Mouse (Mus musculus) layer of hippocampus, postnatal 14 days (tissue): ENCODE measurements around the gene Pik3r2. TPM values are rescaled to one million over a fixed set of nuclear protein-coding genes. Genes with fewer than 3 reads are reported as not detected.

Source experiments
- DNase-seq, 2 experiments: peaks; one replicate each; pipeline ENCODE4 v3.0.0; 2021 to 2022; ENCODE audit warnings: low spot score in 2 of 2, mixed read lengths in 1 of 2
- total RNA-seq, 2 experiments: library from RNA; stranded (reverse); gene quantifications; 2 replicates each; pipeline ENCODE4 v1.2.3; 2021

Pik3r2 gene
- total RNA-seq, 2 experiments from 2014 or later: 164 to 178 TPM

DNA sequence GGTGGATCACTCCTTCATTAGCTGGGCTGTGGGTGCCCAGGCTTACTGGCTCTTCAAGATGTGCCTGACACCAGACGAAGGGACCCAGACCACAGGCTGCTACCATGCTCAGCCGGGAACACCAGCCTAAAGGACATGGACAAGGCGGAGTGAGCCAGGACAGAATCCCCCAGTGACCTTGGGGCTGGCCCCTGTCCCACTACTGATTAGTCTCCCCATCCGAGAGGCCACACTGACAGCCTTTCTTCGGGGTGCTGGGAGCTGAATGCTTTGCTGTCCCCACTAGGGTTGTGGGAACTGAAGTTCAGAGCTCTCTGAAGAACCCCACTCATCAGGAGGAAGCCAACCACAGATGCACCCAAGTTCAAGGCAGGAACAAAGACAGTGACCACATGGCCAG is 1.3 kb downstream of the Pik3r2 start:
- DNase-seq: no peak

DNA sequence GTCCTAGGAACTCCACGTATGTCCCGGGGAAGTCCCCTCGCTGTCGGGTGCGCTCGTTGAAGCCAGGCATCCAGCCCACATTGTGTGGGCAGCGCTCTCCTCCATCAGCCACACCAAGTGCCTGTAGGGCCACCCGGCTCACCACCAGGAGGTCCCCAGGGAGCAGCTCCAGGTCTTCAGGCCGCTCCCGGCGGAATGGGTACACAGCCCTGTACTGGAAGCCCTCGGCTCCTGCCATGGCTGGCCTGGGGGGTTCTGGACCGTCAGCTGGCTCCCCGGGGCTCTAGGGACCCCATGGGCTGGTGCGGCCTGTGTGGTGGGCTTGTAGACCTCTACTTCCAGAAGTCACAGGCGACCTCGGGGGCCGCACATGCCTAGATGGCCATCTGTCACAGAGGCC is 1.8 kb downstream of the Pik3r2 start:
- no peak for DNase-seq

DNA sequence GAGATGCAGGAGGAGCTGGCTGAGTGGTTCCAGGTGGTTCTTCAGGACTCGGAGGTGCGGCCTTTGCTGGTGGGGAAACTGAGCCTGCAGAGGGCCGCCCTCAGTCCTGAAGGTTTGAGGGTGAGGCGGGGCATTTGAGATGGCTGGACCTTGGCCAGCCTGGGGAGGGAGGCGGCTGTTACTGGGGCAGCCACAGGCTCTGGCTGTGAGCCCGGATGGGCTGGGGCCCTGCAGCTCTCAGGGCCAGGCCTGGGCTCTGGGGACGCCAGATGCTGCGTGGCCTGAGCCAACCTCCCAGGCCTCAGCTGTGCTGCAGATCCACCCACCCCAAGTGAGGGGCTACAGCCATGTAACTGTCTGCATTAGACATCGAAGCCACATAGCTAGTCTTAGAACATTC is 2.7 kb downstream of the Pik3r2 start:
- peak in 1 of 2 experiments; percentile 82 for DNase-seq

DNA sequence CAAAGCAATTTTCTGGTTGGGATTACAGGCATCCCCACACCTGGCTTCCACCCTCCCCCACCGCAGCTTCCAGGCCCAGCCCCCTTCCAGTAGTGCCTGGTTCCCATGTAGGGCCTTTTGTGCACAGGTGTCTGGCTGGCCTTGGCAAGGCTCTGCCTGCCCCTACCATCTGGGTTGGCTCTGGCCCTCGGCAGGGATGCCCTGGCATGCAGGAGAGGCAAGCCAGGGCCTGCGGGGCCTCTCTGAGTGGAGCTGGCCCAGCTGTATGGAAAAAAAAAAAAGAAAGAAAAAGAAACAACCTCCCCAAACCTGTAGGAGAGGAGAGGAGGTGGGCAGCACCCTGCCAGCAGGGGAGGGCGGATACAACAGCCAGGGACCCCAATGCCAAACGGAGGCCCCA is 3.1 kb downstream of the Pik3r2 start:
- no peak for DNase-seq

DNA sequence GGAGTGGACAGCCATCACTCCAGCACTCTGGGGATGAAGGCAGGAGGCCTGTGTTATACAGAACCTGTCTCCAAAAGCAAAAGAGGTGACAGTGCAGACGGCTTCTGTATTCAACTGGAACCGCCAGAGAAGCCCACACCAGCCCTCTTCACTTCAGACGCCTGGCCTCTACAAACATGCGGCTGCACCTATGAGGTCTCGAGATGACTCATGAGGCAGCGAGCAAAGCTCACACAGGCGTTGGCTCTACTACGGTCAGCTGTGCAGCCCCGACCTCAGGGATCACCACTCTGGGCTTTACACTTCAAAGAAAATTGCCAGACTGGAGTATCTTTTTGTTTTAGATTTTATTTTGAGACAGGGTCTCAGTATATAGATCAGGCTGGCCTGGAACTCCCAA is 3.6 kb downstream of the Pik3r2 start:
- DNase-seq: no peak

DNA sequence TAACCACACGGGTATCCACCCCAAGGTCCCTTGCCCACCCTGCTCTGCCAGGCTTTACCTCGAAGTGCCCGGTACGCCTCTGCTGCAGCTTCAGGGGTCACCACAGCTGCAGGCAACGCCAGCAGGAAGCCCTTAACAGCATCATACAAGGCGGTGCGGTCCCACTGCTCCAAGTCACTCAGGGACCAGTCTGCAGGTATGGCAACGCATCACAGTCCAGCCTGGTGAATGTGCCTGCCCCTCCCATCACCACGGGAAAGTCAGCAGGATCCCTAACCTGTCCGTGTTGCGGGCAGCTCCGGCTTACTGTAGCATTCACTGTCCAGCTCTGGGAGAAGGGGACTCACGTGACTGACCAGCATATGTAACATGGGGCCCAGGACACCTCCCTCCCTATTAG is 4.4 kb downstream of the Pik3r2 start:
- no peak for DNase-seq

DNA sequence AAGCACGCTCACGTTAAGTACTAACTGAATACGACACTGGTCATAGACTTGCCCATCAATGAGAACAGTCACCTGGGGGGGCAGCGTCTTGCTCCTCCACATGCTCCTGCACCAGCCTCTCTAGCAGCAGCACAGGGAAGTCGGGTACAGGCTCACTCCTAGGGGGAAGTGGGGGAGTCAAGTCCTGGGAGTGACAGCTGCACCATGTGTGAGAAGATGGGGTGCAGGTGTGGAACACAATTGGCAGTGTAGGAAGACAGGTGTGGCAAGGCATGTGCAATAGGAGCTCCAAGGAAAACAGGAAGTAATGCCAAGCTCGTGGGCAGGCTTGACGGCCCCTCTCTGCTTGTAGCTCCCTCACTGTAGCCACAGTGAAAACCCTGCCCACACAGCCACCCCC is 5.3 kb downstream of the Pik3r2 start:
- DNase-seq: no peak

DNA sequence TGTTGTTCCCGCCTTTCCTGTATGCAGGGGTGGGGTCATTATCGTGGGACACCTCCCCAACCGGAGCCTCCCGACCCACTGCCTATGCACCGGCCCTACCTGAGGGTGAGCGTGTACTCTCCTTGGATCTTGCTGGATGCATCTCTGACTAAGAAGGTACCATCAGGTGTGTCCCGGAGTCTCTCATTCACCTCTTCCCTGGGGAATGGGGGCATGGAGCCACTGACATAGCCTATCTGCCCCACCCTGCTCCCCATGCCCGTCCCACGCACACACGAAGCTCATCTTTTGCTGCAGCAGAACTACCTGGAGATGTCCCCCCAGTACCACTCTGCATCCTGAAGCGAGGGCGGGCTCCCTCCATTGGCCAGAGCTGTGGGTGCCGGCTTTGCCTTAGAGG is 5.8 kb downstream of the Pik3r2 start:
- DNase-seq: no peak

DNA sequence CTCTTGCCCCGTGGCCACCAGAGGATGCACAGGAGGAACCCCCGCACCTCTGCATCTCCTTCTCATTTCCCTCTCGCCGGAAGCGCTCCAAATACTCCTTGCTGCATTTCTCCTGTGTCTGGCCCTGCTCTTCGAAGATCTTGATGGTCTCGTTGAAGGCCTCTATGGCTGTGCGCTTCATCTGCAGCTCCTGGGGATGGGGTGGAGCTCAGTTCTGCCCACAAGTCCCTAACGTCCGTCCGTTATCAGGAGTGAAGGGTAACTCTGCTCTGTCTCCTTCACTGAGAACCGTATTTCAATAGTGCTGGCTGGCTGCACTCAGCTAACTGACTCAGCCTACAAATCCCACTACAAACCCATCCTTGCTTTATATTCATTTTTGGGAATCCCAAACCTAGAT is 6.7 kb downstream of the Pik3r2 start:
- no peak for DNase-seq

DNA sequence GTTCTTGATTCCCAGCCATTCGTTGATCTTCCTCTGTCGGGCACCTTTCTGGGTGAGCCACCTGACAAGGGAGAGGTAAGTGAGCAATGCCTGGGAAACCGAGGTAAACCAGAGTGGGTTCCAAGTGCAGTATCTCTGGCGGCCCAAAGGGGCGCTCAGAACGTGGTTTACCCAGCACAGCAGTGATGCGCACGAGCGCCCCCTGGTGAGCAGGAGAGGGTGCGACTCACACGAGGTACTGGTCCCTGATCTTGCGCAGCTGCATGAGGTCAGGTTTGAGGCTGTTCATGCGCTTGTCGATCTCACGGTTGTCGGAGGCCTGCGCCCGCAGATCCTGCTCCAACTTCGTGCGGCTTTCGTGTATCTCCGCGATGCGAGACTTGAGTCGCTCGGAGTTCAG is 7.2 kb downstream of the Pik3r2 start:
- DNase-seq: peak; percentile 94 to 95

DNA sequence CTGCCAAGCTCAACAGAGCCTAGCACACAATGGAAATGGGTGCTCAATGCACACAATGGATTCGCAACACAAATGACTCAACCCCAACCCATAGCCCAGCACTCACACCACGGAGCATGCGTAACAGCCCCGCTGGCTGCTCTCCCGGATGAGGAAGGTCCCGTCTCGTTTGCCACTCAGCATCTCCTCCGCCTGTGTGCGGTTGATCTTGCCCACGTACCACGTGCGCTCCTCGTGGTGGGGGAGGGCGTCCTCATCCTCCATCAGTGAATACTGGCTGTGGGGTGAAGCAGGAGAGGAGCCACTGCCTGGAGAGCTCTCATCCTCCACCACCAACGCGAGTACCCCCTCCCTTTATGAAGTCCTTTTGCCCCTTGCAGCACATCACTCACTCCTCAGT is 7.6 kb downstream of the Pik3r2 start:
- no peak for DNase-seq

DNA sequence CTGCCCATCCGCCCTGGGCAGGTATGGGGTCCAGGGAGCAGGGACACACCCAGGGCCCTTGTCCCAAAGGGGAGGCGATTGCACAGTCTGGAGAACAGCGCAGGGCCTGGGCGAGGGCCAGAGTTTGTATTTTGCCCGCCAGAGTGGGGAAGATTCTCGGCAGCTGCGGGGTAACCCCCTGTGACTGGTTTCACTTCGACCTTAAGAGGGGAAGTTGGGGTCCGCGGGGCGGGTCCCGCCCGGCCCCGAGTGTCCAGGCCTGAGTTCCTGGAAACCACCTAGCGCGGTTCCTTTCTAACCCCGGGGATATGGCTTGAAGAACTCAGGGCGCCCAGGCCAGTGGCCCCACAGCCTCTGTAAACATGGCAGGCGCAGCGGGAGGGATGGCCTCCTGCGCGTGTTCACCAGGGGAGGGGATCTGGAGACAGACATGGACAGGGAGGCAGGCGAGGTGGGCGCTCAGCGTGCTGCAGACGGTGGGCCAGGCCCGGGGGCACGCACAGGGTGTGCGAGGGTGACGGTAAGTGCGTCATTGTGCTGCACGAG is 8.2 kb downstream of the Pik3r2 start:
- DNase-seq: no peak

DNA sequence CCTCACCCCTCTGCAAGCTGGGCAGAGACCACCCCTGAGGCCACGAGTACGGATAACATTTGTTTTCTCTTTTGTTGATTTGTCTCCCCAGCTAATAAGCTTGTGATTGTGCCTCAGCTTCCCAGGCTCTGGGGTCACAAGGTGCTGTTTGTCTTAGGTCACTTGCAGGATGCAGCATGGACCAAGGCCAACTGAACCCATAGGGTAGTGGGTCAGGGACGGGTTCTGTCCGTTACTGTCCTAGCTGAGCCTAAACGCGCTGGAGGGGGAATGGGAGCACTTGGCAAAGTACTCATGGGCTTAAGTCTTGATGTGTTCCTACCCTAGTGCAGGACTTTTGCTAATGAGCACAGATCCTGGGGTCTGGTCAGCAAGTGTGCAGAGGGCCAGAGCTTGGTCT is 9.0 kb downstream of the Pik3r2 start:
- no peak for DNase-seq

DNA sequence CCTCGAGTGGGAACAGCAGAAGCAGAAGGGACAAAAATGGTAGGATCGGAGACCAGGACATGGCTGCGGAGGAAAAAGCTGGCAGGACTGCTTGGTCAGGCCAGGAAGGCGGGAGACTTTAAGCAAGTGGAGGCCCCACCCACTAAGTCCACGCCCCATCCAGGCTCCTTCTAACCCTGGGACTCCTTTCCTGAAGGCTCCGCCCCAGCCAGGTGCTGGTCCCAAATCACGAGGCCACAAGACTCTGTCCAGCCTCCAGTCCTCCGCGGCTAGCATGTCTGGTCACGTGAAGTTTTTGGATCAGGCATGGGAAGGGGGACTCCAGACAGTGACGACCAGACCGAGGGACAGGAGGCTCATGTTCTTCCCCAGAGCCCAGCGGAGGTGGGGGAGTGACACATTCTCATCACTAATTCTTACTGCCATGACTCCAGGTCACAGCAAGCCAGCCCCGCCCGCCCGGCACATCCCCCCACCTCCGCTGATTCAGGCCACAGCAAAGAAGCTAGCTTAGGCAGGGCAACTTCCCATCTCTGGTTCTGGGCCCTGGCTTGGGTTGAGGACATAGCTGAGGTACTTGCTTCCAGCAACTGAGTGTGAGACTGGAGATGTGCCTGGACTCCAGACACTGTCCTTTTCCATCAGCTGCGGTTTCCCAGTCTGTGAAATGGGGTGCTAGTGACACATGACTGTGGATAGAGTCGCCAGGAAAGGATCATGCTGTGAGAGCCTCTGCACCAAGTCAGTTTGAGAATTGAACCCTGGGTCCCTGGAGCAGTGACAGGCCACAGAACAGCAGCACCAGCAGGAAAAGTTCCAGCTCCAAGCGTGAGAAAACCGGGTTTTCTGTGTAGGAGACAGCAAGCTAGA is 9.7 kb downstream of the Pik3r2 start:
- no peak for DNase-seq

DNA sequence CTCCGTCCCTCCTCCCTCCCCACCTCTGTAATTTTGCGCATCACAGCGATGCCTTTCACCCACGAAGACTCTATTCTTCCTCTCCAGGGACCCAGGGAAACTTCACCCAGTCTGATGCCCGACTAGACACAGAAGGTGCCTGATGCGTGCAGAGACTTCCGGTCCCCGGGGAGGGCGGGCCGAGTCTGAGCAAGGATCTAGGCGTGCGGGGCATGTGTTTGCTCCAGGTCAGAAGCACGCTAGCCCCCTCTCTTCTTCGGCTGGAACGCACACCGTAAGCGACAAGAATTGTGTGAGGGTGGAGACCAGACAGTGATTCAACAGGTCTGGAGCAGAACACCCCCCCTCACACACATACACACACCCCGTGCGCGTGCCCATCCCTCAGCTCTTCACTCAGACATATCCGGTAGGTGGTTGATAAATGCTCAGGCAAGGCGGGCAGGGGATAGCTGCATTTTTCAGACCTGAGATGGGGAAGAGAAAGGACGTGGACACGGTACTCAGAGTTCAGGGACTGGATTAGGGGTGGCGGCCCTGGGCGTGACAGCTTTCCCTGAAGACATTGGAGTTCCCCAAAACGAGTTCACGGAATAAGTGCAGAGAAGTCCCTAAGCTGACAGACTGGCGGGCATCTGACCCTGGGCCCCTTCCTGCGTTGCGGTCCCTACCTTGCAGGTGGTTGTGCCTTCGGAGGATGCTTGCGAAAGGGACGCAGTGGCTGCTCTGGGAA is 10.5 kb downstream of the Pik3r2 start:
- no peak for DNase-seq

DNA sequence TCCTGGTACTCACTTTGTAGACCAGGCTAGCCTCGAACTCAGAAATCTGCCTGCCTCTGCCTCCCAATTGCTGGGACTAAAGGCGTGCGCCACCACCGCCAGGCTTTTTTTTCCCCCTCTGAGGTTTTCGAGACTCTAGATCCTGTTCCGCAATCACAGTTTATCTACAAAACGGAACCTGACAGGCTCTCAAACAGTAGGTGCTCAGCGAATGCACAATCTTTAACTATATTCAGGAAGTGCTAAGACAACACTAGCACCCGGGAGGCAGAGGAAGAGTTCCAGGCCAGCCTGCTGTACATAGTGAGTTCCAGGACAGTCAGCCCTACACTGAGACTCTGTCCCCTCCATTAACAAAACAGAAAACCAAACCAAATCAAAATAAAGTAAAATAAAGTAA is 11.2 kb downstream of the Pik3r2 start:
- DNase-seq: no peak

DNA sequence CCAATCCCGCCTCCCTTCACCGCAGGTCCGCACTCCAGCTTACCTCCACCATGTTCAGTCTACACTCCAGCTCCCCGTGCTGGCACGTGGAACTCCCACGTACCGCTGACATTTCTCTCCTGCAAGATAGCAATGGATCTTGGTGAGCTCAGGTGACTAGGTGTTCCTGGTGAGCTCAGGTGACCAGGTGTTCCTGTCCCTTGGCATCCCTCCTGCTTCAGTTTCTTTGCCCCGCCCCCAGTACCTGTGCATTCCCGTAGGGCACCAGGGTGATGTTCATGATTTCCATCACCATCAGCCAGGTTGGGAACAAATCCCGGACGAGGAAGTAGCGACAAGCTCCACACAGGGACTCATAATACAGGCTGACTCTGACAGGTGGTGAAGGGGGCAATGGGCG is 11.8 kb downstream of the Pik3r2 start:
- no peak for DNase-seq

DNA sequence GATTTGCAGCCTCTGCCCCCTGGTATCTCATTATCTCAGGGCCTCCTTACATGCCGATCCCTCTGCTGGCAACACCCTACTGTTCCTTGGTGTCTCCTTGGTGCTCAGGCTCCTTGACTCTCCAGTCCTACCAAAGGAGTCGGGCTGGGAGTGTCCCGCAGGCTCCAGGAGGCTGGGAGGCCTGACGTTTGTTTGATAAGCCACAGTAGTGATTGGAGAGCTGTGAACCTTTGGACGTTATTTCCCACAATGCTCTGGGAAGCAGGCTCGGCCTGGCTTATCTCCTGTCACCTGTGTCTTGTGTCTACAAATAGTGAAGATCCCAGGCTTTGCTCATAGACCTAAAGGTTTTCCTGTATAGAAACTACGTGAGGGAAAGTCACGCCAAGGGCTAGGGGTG is 12.5 kb downstream of the Pik3r2 start:
- DNase-seq: no peak

DNA sequence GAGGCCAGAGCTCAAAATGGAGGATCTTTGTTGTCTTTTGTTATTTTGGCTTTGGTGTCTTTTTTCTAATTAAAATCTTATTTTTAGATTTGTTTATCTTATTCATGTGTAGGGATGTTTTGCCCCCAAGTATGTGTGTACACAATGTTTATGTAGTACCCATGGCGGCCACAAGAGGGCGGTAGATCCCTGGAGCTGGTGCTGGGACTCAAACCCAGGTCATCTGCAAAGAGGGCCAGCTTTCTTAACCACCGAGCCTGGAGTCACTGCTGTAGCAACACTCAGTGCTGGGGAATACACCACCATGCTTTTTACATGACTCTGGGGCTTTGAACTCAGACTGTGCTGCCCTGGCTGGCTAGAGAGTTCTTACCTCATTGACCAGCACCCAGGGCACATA is 13.2 kb downstream of the Pik3r2 start:
- no peak for DNase-seq

DNA sequence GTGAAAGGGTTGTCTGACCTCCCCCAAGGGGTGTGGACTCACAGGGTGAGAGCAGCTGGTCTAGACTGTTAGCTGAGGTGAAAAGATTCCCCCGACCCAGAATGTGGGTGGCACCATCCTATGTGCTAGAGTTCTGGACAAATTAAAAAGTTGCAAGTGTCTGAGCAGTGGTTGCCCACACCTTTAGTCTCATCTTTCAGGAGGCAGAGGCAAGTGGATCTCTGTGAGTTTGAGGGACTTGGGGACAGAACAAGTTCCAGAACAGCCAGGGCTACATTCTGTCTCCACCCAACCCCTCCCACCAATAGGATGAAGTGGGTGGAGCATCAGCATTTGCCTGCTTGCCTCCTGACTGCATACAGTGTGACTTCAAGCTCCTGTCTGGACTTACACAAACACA is 14.4 kb downstream of the Pik3r2 start:
- DNase-seq: no peak

DNA sequence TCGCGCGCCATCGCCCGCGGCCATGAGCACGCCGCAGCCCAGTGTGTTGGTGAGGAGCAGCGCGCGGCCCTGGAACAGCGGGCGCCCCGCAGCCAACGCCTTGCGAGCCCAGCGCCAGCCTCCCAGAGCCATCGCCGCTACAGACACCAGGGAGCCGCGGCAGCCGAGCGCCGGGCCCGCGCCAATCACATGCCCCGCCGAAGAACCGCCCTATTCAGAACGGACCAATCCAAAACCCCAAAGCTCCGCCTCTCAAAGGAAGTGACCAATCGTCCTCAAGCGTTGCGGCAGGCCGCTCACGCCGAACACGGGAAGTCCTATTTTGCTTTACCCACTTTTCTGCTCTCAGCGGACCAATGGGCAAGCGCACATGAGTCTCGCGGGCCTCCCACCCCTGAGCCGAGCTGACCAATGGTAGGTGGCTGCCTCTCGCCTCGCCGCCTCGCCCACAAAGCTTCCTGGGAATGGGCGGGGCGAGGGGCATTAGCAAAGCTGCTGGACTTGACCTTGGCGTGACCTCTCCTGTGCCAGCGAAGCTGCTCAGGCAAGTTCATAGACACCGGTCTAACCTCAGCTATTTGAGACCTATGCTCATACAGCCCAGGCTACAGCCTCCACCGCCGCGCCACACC is 15.6 kb downstream of the Pik3r2 start, which contains the start of gene Mpv17l2:
Mpv17l2 (minus strand) TSS at position 172 of the 632 bp plus-strand sequence.
- DNase-seq: peak; percentile 94 to 99

DNA sequence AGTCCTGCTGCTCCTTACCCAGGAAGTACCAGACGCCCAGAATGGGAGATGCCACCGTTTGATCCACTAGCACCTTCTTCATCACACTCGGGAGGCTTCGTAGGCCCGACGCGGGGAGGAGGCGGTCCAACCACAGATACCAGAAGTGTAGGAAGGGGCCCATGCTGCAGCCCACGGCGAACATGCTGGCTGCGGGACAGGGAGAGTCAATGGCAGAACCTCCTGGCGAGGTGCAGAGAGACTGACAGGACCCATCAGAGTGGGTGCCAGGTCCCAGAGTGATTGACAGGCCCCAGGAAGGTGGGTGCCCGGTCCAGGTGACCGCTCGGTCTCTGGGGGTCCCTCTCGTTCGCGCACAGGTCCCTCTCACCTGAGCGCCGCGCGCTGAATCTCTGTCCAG is 16.2 kb downstream of the Pik3r2 start:
- DNase-seq: no peak
